Mouse (Mus musculus): ENCODE data around the gene Sorbs2.

DNA sequence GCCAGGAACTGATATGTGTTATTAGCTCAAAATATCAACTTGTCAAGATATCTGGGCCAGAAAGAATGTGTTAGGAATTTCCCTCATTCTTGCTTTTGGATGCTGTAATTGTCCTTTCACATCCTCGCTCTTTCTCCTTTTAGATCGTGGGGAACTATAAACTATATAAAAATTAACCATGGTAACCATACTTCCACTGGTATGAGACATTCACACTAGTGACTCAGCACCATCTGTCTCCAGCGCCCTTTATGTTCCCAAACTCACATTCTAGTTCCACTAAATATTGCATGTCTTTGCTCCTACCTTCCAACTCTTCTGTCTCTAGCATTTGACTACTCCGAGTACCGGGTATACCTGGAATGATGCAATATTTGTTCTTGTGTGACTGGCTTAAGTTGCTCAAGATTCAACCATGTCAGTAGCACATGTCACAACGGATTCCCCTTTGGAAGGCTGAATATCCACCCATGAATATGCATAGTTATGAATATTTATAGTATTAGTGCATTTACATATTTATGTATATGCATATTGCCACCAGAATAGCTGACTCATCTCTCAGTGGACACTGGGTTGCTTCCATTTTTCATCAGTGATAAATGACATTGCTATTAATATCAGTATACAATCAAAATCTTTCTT, 51.7 kb downstream of the Sorbs2 start:
- no peak for TF ChIP-seq CTCF (conservative IDR thresholded peaks at IDR 0.05; ENCODE audit: insufficient read depth, insufficient read length, low read depth, low read length)
- TF ChIP-seq POLR2A (IDR thresholded peaks at IDR 0.05; ENCODE audit: low read depth, low read length), result no peak

All from kidney, adult 2 months (tissue).